Mouse (Mus musculus): Measurements from ENCODE around the gene Dnajc7. TPM values are rescaled to one million over a fixed set of nuclear protein-coding genes. Genes with fewer than 3 reads are reported as not detected.
"Not testable (repeated sequence)": the region's sequence is repeated elsewhere in the genome, so short reads cannot be mapped to it uniquely, and the experiment has no call there.

Gene Dnajc7
- 298 and 326 TPM in 2 replicates for polyA plus RNA-seq (2015; fragmentation: Nextera tagmentation; extraction: Ambion mirVana)

- Histone ChIP-seq H3K27ac (peak within 1 kb of the TSS; percentile 95), H3K9me3 (no peaks in the 10 kb centered on the region), H3K27me3 (replicated peaks) (no peaks in the 10 kb centered on the region), H3K4me2 (peak within 1 kb of the TSS; percentile 69), H3K4me1 (peaks cover 30% of the 10 kb centered on the region), H3K9ac (peak within 1 kb of the TSS; percentile 93), H3K36me3 (replicated peaks) (0 out of 2 replicates have a peak, but pooled peaks cover 2% of the 10 kb centered on the region), H3K4me3 (peak within 1 kb of the TSS; percentile 92)
- 3% methylated on average over 11 of the region's 11 CpGs for WGBS
- ATAC-seq (replicated peaks) = no peak; the same call in 1 of the 2 replicates
Observed at GRCm38 (mm10) chr11:100619982-100620381, at the start of gene Dnajc7. TSS of gene Dnajc7 (minus strand) at chr11:100620168.

- Histone ChIP-seq H3K27me3 (replicated peaks) (no peaks in the 10 kb centered on the region), H3K27ac (no peak overlapping the region), H3K4me3 (no peak overlapping the region), H3K4me1 (peaks cover 6% of the 10 kb centered on the region; the same call in 1 of the 2 replicates), H3K36me3 (replicated peaks) (no peaks in the 10 kb centered on the region), H3K4me2 (no peak overlapping the region), H3K9ac (no peak overlapping the region), H3K9me3 (no peaks in the 10 kb centered on the region)
- no peak for ATAC-seq (replicated peaks)
- WGBS = 75% methylated on average over 10 of the region's 10 CpGs
Observed at GRCm38 (mm10) chr11:100659806-100660205, 39.8 kb upstream of the Dnajc7 start.

GRCm38 (mm10) chr11:100656458-100656857 is 36.5 kb upstream of the Dnajc7 start:
- ATAC-seq (replicated peaks) = no peak
- H3K9ac ChIP-seq = no peak overlapping the region
- WGBS = 14% methylated on average over 6 of the region's 6 CpGs
- H3K4me2 ChIP-seq = no peak overlapping the region
- no peak overlapping the region for H3K27ac ChIP-seq
- H3K4me1 ChIP-seq = peaks cover 6% of the 10 kb centered on the region; the same call in 1 of the 2 replicates
- H3K27me3 ChIP-seq (replicated peaks) = no peaks in the 10 kb centered on the region; the same call in 1 of the 2 replicates
- no peaks in the 10 kb centered on the region for H3K36me3 ChIP-seq (replicated peaks)
- H3K4me3 ChIP-seq = no peak overlapping the region
- no peaks in the 10 kb centered on the region for H3K9me3 ChIP-seq

GRCm38 (mm10) chr11:100655589-100655988 is 35.6 kb upstream of the Dnajc7 start:
- not testable (repeated sequence) for H3K4me3 ChIP-seq; H3K27me3 ChIP-seq (replicated peaks); H3K9me3 ChIP-seq; ATAC-seq (replicated peaks); H3K36me3 ChIP-seq (replicated peaks); H3K27ac ChIP-seq; H3K9ac ChIP-seq; H3K4me2 ChIP-seq; H3K4me1 ChIP-seq
- 80% methylated on average over 3 of the region's 3 CpGs for WGBS

- Histone ChIP-seq H3K9me3 (no peaks in the 10 kb centered on the region), H3K4me2 (no peak overlapping the region), H3K36me3 (replicated peaks) (no peaks in the 10 kb centered on the region), H3K4me1 (peaks cover 6% of the 10 kb centered on the region; the same call in 1 of the 2 replicates), H3K27me3 (replicated peaks) (peaks cover 17% of the 10 kb centered on the region), H3K4me3 (no peak overlapping the region), H3K9ac (no peak overlapping the region), H3K27ac (no peak overlapping the region)
- ATAC-seq (replicated peaks) = no peak
- 10% methylated on average over 3 of the region's 3 CpGs for WGBS
Observed at GRCm38 (mm10) chr11:100651748-100652147, 31.8 kb upstream of the Dnajc7 start.

- WGBS = 22% methylated on average over 8 of the region's 8 CpGs
Observed at GRCm38 (mm10) chr11:100651205-100651604, 31.2 kb upstream of the Dnajc7 start.

GRCm38 (mm10) chr11:100648405-100648804 is 28.4 kb upstream of the Dnajc7 start:
- 91% methylated on average over 8 of the region's 8 CpGs for WGBS
- H3K27me3 ChIP-seq (replicated peaks) = peaks cover 17% of the 10 kb centered on the region
- no peaks in the 10 kb centered on the region for H3K4me1 ChIP-seq
- no peak overlapping the region for H3K4me2 ChIP-seq
- H3K36me3 ChIP-seq (replicated peaks) = no peaks in the 10 kb centered on the region
- ATAC-seq (replicated peaks) = no peak
- no peak overlapping the region for H3K27ac ChIP-seq
- H3K9me3 ChIP-seq = no peaks in the 10 kb centered on the region
- H3K9ac ChIP-seq = no peak overlapping the region
- H3K4me3 ChIP-seq = no peak overlapping the region

More at GRCm38 (mm10) chr11:100651205-100651604, 31.2 kb upstream of the Dnajc7 start:
- Histone ChIP-seq H3K36me3 (replicated peaks) (no peaks in the 10 kb centered on the region), H3K27me3 (replicated peaks) (peaks cover 17% of the 10 kb centered on the region), H3K4me3 (no peak overlapping the region), H3K27ac (no peak overlapping the region), H3K4me2 (no peak overlapping the region), H3K4me1 (peaks cover under 1% of the 10 kb centered on the region; the same call in 1 of the 2 replicates), H3K9ac (no peak overlapping the region), H3K9me3 (no peaks in the 10 kb centered on the region)
- no peak for ATAC-seq (replicated peaks)

GRCm38 (mm10) chr11:100646265-100646664 is 26.3 kb upstream of the Dnajc7 start:
- 16% methylated on average over 1 of the region's 1 CpGs for WGBS
- ATAC-seq (replicated peaks) = no peak
- H3K27ac ChIP-seq = no peak overlapping the region
- H3K36me3 ChIP-seq (replicated peaks) = no peaks in the 10 kb centered on the region
- no peaks in the 10 kb centered on the region for H3K9me3 ChIP-seq
- H3K4me2 ChIP-seq = no peak overlapping the region
- H3K9ac ChIP-seq = no peak overlapping the region
- H3K4me3 ChIP-seq = no peak overlapping the region
- H3K4me1 ChIP-seq = no peaks in the 10 kb centered on the region
- peaks cover 16% of the 10 kb centered on the region for H3K27me3 ChIP-seq (replicated peaks)

- H3K4me1 ChIP-seq = peaks cover 10% of the 10 kb centered on the region
- no peak for ATAC-seq (replicated peaks)
- peaks cover 10% of the 10 kb centered on the region for H3K27me3 ChIP-seq (replicated peaks)
- H3K4me2 ChIP-seq = no peak overlapping the region
- H3K4me3 ChIP-seq = no peak overlapping the region
- no peaks in the 10 kb centered on the region for H3K9me3 ChIP-seq
- WGBS = 64% methylated on average over 15 of the region's 15 CpGs
- H3K36me3 ChIP-seq (replicated peaks) = no peaks in the 10 kb centered on the region
- H3K27ac ChIP-seq = no peak overlapping the region
- no peak overlapping the region for H3K9ac ChIP-seq
Observed at GRCm38 (mm10) chr11:100643612-100644575, 23.9 kb upstream of the Dnajc7 start.

- peaks cover 10% of the 10 kb centered on the region for H3K27me3 ChIP-seq (replicated peaks)
- H3K36me3 ChIP-seq (replicated peaks) = no peaks in the 10 kb centered on the region
- ATAC-seq (replicated peaks) = peak; percentile 60; the same call in 1 of the 2 replicates
- H3K4me1 ChIP-seq = peaks cover 10% of the 10 kb centered on the region
- peak overlapping the region; percentile 50 for H3K27ac ChIP-seq
- no peaks in the 10 kb centered on the region for H3K9me3 ChIP-seq
- peak overlapping the region; percentile 46 for H3K4me3 ChIP-seq
- H3K4me2 ChIP-seq = peak overlapping the region; percentile 89
- H3K9ac ChIP-seq = peak overlapping the region; percentile 48
- 6% methylated on average over 52 of the region's 52 CpGs for WGBS
Observed at GRCm38 (mm10) chr11:100640159-100640906, 20.4 kb upstream of the Dnajc7 start.

- no peaks in the 10 kb centered on the region; the same call in 1 of the 2 replicates for H3K4me1 ChIP-seq
- H3K9me3 ChIP-seq = no peaks in the 10 kb centered on the region
- no peak overlapping the region for H3K9ac ChIP-seq
- no peak for ATAC-seq (replicated peaks)
- no peak overlapping the region for H3K4me3 ChIP-seq
- WGBS = 69% methylated on average over 7 of the region's 7 CpGs
- H3K27ac ChIP-seq = no peak overlapping the region
- no peaks in the 10 kb centered on the region for H3K36me3 ChIP-seq (replicated peaks)
- H3K27me3 ChIP-seq (replicated peaks) = peaks cover 5% of the 10 kb centered on the region
- no peak overlapping the region for H3K4me2 ChIP-seq
Observed at GRCm38 (mm10) chr11:100634530-100634929, 14.6 kb upstream of the Dnajc7 start.

- H3K9ac ChIP-seq = no peak overlapping the region
- 48% methylated on average over 13 of the region's 13 CpGs for WGBS
- no peaks in the 10 kb centered on the region for H3K9me3 ChIP-seq
- no peak for ATAC-seq (replicated peaks)
- H3K36me3 ChIP-seq (replicated peaks) = peaks cover 19% of the 10 kb centered on the region; the same call in 1 of the 2 replicates
- H3K27ac ChIP-seq = 0 out of 2 replicates have a peak overlapping the region, but pooled peaks have one; percentile 4
- H3K4me1 ChIP-seq = peaks cover 19% of the 10 kb centered on the region
- H3K4me3 ChIP-seq = no peak overlapping the region
- H3K4me2 ChIP-seq = no peak overlapping the region
- no peaks in the 10 kb centered on the region for H3K27me3 ChIP-seq (replicated peaks)
Observed at GRCm38 (mm10) chr11:100628862-100629352, 8.9 kb upstream of the Dnajc7 start.
